Mouse (Mus musculus): ENCODE measurements at regions not wholly inside any gene's neighbourhood (a gene's known extent, or its start where the extent isn't known, plus 50 kb on each side); places are given as distances from the start of the nearest gene placed in this dataset.

DNA sequence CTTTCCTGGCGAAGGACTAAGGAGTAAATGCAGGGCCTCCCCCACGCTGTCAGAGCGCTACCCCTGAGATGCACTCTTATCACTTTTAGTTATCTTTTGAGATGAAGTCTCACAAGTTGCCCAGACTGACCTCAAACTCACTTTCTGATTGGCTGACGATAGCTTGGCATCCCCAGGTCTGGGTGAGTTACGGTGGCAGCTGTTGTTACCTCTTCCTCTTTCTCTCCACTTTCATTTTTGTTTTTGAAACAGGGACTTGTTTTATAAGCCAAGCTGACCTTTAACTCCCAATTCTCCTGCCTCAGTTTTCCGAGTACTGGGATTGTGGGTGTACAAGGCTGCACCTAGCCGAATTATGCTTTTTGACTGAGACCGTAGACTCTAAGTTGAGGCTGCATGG, 53.0 kb upstream of the Tcf7l2 start:
- peak; percentile 80 for ATAC-seq (replicated peaks; ENCODE audit: insufficient number of reproducible peaks, low FRiP score, low TSS enrichment, poor library complexity, severe bottlenecking)

DNA sequence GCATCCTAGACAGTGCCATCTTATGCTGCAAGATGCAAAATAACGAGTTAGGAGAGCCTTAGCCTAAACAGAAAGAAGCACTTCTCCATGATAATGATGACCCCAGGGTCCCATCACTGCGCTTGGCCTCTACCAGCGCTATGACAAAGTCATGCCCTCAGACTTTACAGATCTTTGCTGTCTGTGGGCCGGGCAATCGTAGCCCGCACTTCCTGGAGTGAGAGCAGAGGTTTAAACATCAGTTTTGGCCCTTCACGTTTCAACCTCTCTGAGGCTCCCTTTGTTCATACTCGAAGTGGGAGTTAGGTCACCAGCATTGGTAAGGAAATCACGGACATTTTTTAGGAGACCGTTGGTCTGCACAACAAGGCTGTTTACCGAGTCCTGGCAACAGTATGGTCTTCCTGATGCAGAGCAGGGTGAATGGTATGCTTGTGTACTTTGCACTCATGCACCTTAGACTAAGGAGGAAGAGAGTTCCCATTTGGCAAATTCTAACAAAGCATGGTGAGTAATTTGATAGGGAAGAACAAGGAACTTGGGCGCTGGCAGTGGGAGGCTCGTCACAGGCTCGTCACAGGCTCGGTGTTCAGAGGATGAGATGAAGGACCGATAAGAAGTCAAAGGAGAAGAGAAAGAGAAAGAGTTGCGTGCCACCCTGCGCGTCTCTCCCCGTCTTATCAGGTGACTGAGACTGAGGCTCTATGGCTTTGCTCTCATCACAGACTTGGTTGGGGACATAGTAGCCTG, 52.2 kb upstream of the Tcf7l2 start:
- no peak for ATAC-seq (replicated peaks; ENCODE audit: insufficient number of reproducible peaks, low FRiP score, low TSS enrichment, poor library complexity, severe bottlenecking)
